Mouse (Mus musculus) lung, postnatal 36 days (tissue): ENCODE measurements around the gene A130010J15Rik.

Experiments
- DNase-seq: peaks from one replicate; pipeline ENCODE4 v3.0.0; 2022; ENCODE audit warnings: mixed read lengths

The A130010J15Rik gene

DNA sequence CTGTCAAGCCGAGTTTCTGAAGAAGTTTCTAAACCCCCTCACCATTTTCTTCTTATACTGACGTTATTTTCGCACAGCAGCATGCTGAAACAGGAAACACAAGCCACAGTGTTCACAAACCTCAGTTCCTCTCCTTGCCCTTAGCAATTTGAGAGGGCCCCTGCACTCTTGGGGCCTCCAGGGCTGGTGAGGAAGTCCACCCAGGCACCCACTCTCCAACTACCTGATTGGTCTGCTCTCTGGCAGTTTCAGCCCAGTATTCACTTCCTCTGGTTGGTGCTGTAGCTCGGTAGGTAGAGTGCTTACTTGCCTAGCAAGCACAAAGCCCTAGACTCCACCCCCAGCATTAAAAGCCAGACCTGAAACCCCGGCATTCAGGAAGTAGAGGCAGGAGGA, 33.5 kb downstream of the A130010J15Rik start, which contains the start of gene Traf3ip3:
Gene Traf3ip3 (minus strand): TSS at position 321 of the 396 bp plus-strand sequence.
- peak; percentile 79 for DNase-seq

DNA sequence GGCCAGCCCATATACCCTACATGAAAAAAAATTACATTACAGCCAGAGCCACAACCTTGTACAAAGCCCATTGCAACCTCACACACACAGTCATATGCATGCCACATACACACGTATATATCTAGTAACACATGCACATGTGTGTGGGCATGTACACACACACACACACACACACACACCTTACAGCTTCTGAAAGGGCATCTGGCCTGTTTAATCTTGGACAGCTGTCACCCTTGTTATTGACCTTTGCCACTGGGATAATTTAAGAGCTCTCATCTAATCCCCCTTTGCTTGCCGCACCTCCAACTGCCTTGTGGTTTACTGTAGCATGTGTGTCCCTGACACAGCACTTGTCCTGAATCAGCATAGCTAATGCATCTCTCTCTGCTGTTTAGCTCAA, 36.0 kb downstream of the A130010J15Rik start:
- no peak for DNase-seq

DNA sequence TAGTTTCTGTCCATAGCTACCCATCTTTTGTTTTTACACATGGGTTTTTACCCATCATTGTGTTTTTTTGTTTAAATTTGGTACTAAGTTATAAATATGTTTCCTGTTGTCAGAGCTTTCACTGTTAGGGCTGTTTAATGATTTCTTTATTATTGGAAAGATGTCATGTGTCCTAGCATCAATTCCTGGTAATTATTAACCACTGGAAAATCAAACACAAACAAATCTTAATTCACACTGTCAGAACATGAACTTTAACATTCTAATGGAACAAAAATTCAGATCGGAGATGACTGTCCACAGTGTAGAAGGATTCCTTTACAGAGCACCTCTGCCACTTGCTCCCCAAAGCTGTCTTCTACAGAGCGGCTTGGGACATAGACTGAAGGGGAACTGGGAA, 37.6 kb downstream of the A130010J15Rik start:
- DNase-seq = no peak

- no peak for DNase-seq
Observed at GRCm38 (mm10) chr1:193207503-193207902, 39.7 kb downstream of the A130010J15Rik start, which contains the start of gene Lamb3. TSS of gene Lamb3 (plus strand) at chr1:193207699.

- peak; percentile 74 for DNase-seq
Observed at GRCm38 (mm10) chr1:193208178-193208577, 40.3 kb downstream of the A130010J15Rik start.

- DNase-seq = peak; percentile 32
Observed at GRCm38 (mm10) chr1:193211371-193211770, 43.5 kb downstream of the A130010J15Rik start.

DNA sequence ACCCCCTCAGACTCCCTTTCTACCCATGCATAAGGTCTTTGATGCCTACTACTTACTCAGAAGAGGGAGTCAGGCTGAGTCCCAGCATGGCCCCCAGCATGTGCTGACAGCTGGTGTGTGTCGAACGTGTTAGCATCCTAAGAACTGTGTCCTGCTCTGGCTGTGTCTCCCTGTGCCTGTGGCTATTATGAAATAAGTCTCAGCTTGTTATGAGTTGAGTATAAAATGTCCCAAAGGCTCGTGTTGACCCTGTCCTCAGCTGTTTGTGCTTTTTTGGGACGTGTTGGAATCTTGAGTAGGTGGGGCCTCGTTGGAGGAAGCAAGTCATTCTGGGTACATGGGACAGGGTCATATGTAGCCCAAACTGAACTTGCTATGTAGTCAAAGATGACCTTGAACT, 46.2 kb downstream of the A130010J15Rik start:
- DNase-seq = peak; percentile 54

GRCm38 (mm10) chr1:193216000-193216399, 48.2 kb downstream of the A130010J15Rik start:
- no peak for DNase-seq

- DNase-seq = no peak
Observed at GRCm38 (mm10) chr1:193220408-193220807, 52.6 kb downstream of the A130010J15Rik start.

- no peak for DNase-seq
Observed at GRCm38 (mm10) chr1:193225531-193225930, 57.7 kb downstream of the A130010J15Rik start.

- no peak for DNase-seq
Observed at GRCm38 (mm10) chr1:193226114-193226513, 58.3 kb downstream of the A130010J15Rik start.

- DNase-seq = no peak
Observed at GRCm38 (mm10) chr1:193226724-193227522, 59.1 kb downstream of the A130010J15Rik start.
